Mouse (Mus musculus): Measurements from ENCODE around the gene Magi2.
A peak's percentile ranks its signal among the peaks of the same experiment; 100 is the strongest.

The Magi2 gene

DNA sequence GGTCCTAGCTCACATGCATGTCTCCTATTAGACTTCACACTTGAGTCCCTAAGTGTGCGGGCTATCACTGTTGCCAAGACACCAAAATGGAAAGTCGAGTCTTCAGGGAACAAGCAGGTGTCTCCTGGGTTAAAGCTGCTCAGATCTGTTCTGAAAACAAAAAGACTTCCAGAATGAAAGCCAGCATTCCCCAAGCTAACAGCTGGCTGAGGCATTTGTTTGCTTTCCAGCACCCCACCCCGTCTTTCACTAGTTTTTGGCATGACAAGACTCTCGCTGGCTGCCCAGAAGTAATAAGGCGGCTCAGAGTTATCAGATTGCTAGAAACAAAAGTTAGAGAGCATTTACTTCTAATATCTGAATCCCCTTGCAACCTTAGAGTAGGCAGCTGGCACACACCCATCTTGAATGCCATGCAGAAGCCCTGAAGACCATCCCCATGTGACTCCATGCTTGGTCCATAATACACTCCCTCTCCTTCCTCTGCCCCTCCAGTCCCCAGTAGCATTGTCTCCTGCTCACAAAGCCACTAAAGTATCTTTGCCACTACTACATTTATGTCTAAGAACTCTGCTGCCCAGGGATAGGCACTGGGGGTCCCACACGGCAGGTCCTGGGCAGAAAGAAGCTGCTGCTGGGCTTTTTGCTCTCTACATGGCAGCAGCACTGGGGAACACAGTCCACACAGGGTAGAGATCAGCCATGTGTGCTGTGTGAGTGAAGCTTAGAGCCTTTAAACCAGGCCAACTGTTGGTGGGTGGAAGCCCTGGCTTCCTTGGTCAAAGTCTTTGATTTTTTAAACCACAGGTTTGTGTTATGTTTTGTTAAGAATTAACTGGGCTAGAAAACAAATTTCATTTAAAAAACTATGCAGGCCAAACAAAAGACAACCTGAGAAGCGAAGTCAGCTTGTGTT lies 1394.0 kb downstream of the Magi2 start:
- no peak for DNase-seq

DNA sequence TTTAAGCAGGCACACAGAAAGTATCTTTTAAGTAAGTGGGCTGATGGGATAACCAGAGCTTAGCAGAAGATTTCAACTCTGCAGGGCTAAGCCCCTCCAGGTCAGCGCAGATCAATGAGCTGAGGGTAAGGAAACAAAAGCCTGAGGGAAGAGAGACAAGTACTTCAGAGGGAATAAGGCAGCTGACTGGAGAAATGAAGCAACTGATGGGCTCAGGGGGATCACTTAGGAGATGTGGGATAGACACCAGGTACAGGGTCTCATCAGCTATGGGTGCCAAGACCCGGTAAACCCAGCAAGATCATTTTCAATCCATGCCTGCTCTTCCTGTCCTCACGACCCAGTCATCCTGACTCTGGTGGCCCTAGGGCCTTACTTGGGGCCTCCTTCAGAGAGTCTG lies 1395.6 kb downstream of the Magi2 start:
- DNase-seq = no peak

DNA sequence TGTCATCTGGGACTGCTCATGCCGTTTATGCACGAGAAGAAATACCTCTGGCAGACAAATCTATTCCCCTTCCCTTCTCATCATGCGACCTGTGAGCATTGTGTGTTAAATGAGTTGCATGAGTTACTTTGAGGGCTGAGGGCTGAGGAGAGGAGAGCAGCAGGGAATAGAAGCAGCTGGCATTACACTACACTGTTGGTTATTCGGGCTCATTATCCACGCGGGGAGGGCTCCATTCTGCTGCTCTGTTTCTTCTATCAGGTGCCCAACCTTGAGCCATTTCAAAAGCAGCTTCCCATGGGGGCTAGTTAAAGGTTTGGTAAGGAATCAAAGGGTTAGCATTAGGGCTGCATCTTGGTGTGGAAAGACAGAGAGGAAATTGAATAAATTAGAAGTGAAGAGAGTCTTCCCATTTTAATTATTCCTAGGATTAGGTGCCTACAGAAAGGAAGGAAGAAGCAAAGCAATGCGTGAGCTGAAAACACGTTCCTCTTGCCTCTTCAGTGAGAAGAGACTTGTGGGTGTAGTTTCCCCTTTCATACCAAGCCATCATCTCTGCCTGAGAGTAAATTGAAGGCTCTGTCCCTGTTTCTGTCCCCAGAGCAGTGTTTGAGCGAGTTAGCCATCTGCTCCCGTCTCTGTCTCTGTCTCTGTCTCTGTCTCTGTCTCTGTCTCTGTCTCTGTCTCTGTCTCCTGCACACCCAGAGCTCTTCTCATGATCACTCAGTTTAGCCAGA lies 1396.2 kb downstream of the Magi2 start:
- no peak for DNase-seq

DNA sequence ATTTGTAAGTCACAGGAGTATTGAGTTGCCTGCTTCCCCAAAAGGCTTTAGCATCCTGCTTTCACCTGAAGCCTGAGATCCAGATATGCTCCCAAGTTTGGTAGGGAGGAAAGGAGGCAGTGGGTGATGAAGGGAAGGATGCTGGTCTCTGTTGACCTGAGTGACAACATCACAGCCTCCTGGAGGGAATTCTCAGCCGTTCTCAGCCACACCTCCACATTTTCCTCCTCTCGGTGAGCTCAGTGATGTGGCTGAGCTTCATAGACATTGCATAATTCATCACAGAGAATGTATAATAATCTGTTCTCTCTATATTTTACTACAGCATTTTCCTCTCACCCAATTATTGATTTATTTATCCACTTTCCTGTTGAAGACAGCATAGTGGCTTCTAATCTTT lies 1398.3 kb downstream of the Magi2 start:
- DNase-seq = no peak

DNA sequence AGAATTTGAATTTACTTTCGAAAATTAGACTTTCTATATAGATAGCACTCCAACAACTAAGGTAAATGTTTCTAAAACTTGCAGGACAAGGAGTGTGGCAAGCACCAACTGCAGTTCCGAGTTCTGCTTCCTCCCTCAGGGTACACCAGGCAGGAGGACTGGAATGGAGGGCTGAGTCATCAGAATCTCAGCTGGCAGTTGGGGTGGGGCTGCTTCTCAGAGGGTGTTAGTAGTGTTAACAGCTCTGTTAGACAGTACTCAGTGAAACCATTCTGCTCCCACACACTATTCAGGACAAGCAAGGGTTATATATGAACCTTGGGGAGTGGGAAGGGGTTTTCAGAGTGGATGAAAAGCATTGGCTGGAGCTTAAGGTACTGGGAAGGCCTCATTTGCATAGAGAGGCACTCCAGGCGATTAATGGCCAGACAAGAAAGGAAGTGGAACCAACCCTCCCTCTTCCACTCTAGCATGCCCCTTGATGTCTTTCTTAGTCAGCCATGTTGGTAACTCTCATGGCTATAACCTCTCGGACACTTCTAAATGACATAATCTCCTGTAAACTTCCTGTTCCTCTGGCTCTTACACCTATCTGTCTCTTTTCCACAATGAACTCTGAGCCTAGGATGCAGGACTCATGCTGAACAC lies 1402.2 kb downstream of the Magi2 start:
- no peak for DNase-seq

DNA sequence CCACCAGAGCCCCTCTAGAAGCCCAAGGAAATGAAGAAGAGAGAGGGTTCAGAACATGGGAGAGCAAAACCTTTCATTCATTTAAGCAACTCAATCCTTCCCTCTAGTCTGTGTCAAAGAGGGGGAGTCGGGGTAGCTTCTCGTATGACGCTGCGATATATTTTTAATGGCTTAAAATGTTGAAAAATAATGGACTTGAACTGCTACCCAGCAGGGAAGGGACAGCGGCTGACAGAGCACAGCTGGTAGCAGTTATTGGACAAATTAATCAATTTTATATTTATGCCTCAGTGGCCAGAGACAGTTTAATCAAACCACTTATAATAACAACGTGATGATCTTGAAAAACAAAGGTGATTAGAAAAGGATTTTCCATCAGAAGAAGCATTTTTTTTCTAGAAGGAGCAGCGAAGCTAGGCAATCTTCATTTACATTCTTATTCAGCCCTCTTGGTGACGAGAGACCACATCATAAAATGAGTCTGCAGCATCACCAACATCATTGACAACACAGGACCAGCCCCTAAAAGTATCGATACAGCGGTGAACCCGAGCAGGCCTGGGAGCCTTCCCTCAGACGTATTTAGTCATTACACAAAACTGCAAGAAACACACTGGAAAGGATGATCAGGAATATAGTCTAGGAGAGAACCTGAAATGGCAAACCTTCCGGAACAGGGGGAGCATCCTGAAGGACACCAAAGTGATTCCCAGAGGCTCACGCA lies 1407.4 kb downstream of the Magi2 start:
- no peak for DNase-seq

DNA sequence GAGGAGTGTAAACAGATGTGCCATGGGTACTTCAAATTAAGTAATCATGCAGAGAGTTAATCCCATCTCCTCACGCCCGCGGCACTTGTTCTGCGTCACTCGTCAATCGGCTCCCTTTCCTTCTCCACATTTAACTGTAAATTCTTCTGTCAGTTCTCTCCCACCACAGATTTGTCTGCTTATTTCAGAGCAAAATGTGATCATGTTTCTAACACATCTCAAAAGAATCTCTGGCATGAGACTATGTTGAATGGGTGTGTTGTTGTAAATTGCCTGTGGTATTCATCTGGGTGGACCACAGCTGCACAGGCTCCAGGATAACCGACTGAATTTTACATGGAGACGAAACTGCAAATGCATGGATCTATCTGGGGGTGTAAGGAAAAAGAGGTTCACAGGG lies 1408.0 kb downstream of the Magi2 start:
- DNase-seq = no peak

DNA sequence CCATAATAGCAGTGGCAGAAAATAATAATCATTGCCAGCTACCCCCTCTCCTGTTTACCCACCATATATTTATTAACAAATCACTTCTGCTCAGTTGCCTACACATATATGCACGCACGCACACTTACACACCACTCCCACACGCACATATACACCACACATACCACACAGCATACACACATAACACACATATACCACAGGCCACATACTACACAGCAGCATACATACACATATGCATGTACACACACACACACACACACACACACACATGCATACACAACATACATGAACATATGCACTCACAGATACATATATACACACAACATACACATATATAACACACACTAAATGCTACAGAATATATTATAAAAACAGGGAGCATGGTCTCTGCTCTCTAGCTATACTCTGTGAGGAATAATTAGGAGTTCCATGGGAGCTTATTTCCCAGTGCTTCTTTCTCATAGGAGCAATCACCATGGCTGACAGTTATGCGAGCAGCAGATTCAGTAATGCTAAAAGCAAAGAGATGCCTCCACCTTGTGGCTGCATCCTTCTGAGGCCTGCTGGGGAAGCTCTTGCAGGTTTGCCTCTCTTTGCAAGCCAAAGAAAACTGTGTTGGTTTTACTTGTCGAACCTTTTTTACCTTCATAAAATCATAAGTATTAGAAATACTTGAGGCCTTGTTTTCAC lies 1410.6 kb downstream of the Magi2 start:
- no peak for DNase-seq

DNA sequence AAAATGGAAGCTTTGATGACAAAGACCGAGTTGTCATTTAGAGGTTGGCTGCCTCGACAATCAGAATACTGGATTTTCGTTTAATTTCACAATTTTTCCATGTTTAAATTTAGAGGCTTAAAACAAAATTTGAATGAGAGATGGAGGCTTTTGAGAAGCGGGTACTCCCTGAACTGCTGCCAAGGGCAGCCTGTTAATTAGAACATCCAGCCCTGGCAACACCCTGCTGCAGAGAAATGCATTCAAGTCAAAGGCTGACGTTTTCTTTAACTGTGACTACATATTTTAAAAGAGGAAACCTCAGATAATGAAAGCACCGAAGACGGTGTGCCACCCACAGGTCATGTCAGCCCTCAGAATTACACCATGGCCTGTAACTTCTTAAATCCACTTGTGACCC lies 1415.4 kb downstream of the Magi2 start:
- DNase-seq = no peak

DNA sequence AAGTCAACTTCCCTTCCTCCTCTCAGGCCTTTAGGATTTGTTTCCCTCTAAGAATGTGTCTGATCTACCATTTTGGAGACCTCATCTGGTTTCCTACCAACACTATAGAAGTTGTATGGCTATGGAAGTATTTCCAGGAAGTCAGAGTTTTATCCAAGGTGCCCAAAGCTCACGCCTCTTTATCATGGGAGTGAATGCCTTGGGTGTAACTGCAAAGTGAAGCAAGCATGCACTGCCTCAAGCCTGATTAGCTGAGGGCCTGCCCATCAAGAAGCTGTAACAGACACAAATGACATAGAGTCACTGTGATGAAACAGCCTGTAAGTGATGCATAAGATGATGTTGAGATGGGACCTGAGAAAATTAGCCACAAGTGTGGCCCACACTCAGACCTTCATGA lies 1416.9 kb downstream of the Magi2 start:
- no peak for DNase-seq

DNA sequence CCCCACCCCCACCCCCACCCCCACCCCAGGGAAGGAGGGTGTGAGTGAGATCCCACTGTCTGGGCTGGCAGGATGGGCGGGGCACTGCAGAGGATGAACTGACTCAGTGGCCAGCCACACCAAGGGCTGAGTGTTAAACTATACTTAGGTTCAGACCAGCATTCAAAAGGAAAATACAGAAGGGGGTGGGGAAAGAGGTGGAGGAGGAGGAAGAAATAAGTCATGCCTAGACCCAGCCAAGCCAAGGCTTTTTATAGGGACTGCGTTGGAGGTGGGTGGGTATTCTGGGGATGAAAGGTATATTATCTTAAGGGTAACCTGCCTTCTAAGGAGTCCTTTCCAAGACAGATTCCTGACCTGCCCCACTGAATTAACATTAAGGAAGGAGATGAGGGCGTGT lies 1420.1 kb downstream of the Magi2 start:
- no peak for DNase-seq

DNA sequence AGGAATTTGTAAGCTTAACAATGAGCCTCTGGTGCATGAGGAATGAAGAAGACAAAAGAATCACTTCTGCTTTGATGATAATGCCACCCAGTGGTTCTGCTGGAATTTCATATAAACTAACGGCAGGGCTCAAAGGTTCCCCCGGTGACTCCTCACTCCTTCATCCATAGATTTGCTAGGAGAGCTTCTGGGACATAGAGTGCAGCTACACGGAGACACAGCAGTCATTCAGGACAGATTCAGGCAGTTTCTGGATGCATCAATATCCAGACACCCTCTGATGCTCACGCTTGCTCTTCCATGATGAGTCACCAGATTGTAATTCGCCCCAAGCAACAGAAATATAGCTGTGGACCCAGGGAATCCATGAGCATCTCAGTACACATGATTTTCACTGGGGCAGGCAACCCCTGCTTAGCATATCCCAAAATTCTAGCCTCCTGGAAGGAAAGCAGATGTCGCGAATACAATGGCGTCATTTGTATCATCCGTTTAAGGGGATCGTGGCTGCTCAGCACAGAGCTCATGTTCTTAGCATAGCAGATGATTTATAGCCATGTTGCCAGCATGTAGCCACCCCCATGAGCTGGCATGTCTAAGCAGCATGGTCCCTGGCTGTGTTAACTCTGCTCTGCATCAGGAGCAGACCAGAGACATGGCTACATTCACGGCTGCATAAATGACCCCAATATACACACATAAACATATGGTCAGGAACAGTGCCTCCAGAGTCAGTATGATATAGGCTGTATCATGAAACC lies 1426.8 kb downstream of the Magi2 start:
- no peak for DNase-seq

DNA sequence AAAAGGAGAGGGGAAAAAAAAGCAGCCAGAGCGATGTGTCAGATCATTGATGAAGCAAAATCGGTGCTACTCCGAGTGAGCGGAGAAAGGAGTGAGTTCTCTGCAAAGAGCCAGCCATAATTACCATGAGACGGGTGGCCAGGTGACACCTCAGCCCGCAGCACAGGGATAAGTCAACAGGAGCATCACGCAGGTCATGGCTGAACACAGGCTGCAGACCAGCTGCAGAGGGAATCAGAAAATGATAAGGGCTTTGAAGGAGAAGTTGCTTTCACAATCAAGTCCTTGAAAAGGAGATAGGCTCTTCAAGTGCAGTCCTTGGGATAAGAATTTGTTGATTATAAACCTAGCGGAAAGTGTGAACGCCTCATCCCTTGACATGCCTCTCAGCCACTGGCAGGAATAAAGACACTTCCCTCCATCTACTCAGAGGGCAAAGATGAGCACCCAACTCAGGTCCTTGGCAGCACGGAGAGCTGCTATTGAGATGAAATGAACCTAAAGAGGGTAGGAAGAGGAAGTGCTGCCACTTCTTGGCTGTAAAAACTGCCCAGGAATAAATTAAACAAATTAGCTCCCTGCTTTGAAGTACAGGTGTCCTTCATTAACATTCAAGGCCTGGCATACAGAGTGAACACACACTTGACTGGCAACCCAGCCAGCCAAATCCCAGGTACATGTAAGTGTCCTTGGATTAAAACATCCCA lies 1428.1 kb downstream of the Magi2 start:
- DNase-seq = peak; percentile 11 to 12

DNA sequence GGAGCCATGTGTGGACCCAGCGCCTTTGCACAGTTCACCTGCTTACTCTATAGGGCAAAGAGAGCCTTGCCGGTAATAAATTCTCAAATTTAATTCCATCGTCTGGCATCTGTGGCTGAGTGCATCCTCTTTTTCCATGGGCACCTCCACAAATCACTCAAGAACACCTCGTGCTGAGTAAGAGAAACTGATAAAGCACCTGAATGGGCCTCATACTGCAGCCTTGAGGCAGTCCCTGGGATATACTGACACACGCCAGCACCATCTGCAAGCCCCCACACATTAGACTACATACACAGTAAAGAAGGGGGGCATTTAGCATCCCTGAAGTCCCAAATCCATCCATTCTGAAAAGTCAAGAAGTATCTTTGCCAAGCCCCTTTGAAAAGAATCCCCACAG lies 1430.2 kb downstream of the Magi2 start:
- DNase-seq = no peak

DNA sequence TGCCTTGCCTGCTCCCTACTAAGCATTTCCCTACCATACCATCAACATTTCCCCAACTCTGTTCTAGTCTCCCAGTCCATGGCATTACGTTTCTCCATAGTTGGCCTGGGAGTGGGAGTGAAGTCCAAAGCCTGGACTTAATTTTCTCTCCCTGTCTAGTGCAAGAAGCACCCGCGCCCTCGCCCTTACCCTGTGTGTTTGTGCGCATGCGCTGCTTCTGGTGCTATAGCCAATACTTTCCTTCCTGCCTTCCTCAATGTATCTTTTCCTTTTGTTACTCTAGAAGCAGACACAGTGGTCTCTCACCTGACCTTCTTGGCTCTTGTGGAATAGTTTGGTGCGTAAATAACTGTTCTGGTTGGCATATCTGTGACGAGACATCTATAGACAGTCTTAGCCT lies 1440.8 kb downstream of the Magi2 start:
- DNase-seq = no peak

DNA sequence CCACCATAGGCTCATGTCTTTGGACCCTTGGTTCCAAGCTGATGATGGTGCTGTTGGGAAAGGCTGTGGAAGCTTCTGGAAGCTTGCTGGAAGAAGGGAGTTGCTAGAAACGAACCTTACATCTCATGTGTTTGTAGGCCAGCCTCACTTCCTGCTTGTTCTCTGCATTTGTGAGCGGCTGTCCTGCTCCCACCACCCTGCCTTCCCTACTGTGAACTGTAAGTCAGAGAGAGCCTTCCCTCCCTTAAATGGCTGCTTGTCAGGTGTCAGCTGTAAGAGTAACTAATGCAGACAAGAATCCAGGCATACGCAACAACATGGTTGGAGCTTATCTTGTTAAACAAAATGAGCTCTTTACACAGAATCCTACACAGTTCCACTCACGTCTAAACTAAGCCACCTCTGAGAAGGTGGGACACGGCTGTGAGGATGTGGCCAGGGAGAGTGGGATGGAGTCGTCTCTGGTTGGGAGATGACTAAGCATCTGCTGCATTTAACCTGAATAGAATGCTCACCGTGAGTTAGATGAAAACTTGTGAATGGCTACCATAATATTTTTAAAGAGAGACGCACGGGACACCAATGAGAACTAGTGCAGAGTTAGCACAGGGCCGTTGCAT lies 1442.0 kb downstream of the Magi2 start:
- no peak for DNase-seq

DNA sequence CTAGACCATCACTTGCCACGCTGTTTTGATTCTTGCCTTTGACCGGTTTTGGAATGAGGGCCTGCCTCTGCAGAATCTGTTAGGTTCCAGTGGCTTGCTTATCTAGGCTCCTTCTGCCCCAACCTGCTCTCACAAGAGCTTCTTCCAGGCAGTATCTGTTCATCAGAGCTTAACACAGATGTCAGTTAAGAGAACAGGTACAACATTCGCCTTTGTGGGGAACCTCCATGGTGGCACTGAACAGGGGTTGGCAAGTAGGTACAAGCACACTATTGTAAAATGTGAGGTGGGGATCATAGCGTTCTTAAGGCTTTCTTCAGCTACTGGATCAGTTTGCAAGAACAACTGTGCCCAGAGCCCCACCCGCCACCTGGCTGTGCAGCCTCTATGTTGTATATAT lies 1442.6 kb downstream of the Magi2 start:
- no peak for DNase-seq

DNA sequence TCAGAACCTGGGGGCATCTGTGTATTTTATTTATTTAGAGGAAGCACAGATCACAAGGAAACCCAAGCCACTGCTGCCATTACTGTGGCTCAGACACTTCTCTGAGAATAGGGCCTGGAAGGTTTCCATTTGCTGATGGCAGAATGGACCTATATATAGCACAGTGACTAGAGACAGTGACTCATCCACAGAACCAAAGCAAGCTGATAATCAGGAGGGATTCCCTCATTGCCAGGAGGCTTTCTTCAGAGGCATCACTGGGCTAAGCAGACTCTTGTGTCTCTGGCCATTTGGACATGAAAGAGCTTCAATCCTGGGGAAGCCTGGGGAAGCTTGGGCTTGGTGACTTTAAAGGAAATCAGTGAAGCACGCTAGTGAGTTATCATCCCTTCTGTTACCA lies 1445.0 kb downstream of the Magi2 start:
- DNase-seq = no peak

DNA sequence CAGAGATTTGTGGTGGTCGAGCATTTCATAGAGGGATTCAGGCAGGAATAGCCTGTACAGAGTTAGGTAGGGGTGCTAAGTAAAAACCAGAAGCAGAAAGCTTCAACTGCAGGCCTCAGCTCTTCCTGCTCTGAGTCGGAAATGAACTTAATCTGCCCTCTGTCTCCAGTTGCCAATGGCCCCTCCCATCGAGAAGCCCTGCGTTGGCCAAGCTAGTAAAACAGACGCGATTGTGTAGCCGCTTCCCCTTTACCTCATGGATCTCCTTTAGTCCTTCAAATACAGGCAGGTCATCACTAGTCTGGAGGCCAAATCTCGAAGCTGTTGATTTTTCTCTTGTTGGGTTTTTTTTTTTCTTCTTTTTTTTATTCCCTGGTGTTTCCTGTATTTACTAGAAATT lies 1447.7 kb downstream of the Magi2 start:
- DNase-seq = no peak

DNA sequence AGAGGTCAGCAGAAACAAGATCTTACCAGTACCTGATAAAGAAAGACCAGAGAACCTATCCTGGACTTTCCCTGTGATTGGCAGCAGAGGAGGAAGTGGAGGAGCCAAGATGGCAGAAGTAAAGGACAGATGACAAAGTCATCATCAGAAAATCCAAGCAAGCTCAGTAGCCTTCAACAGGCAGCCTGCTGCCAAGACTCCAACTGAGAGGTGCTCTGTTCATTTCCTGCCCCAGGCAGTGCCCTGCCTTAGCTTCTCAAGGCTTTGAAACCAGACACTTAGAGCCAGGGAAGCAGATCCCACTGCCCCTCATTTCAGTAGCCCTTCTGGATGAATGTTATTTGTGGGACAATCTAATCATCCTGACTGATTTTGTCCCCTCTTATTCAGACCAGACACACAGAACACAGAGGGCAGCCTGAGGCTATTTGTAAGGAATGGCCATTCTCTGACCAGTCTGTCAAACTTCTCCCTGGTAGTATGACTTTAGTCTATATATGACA lies 1448.4 kb downstream of the Magi2 start:
- no peak for DNase-seq

All from B cell, adult 2 months (primary cell).